9 mouse cellular contexts compared by ENCODE assay signal in the genomic region with DNA sequence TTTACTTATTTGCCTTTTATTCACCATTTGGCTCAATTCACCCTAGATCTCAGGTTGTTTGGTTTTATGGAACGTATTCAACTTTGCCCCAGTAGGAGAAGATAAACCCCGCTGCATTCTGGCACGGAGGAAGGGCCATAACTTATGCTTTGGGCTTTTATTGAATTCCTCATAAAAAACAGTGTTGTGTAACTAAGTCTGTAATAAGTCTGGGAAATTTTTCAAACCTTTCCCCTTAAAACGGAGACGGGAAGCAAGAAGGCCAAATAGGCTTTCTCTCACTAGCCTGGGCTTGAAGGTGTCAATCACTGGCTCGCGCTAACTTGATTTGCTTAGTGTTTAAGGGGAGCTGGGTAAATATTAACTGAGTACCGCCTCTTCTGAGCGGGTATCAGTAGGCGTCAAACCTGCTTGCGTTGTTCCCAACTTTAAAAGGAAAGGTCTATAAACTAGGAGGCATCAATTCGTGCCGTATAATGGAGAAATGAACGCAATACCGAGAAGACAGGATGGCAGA. TPM values are rescaled to one million over a fixed set of nuclear protein-coding genes. Genes with fewer than 3 reads are reported as not detected.
DNase-seq lines count a peak whose midpoint lies in the region; ATAC-seq and TF ChIP-seq lines count a peak whose summit lies in the region.
"Had no signal": no experiment of that assay in that cellular context is flagged by ENCODE, and none has a peak within 500 bp of the region (broad histone marks: within the 10 kb centered on the region; RNA-seq: fewer than 3 reads in every experiment).

No protein-coding gene starts in this region.

- DNase-seq in heart, adult 18-20 months: no peak
- no peak for DNase-seq in neural tube, embryonic 10.5 days (ENCODE audit: extremely low spot score, low spot score)
- DNase-seq in stomach, postnatal 0 days (ENCODE audit: low spot score): peak; percentile 46
- DNase-seq in ovary, postnatal 14 days (ENCODE audit: low spot score): no peak
- DNase-seq in cerebellum, adult 2 months: no peak

- WGBS in heart, embryonic 14.5 days: 47% methylated on average over 15 of the region's 15 CpGs
- WGBS in neural tube, embryonic 13.5 days: 43% methylated on average over 15 of the region's 15 CpGs
- WGBS in limb, embryonic 13.5 days: 30% methylated on average over 15 of the region's 15 CpGs
- 30% methylated on average over 15 of the region's 15 CpGs for WGBS in stomach, postnatal 0 days
- 50% methylated on average over 15 of the region's 15 CpGs for WGBS in cerebellum, adult 2 months

- no peak overlapping the region for H3K27ac ChIP-seq in heart, embryonic 14.5 days (replicated peaks in 1 of 2; ENCODE audit: control insufficient read depth in 1 of 2, insufficient read depth in 1 of 2, low read depth in 2 of 2, low read length in 2 of 2)
- H3K27ac ChIP-seq in neural tube, embryonic 13.5 days (replicated peaks): no peak overlapping the region
- H3K27ac ChIP-seq in limb, embryonic 13.5 days: peak overlapping the region; percentile 73; the same call in 1 of the 2 replicates
- H3K27ac ChIP-seq in stomach, postnatal 0 days (replicated peaks): peak overlapping the region; percentile 24; the same call in 1 of the 2 replicates
- no peak overlapping the region for H3K27ac ChIP-seq in cerebellum, adult 2 months (ENCODE audit: insufficient read depth, low read length)
- H3K27ac ChIP-seq: heart, adult 2 months had no signal

- no peak for TF ChIP-seq EP300 in stomach, postnatal 0 days (optimal IDR thresholded peaks at IDR 0.05)

- peak overlapping the region; percentile 49 for H3K4me2 ChIP-seq in heart, embryonic 14.5 days (ENCODE audit: low read length)
- H3K4me2 ChIP-seq in neural tube, embryonic 13.5 days: peak overlapping the region; percentile 35
- H3K4me2 ChIP-seq in limb, embryonic 13.5 days (replicated peaks): peak overlapping the region; percentile 52
- H3K4me2 ChIP-seq in stomach, postnatal 0 days (replicated peaks; ENCODE audit: low read depth): peak overlapping the region; percentile 55

- TF ChIP-seq CTCF in stomach, postnatal 0 days (IDR thresholded peaks at IDR 0.05; ENCODE audit: low read depth): no peak
- no peak for TF ChIP-seq CTCF in cerebellum, adult 2 months (IDR thresholded peaks at IDR 0.05; ENCODE audit: borderline replicate concordance, insufficient read depth, low read depth, low read length)

- H3K36me3 ChIP-seq in heart, embryonic 14.5 days (ENCODE audit: control insufficient read depth, insufficient read depth, low read length): no peaks in the 10 kb centered on the region
- H3K36me3 ChIP-seq in neural tube, embryonic 13.5 days: no peaks in the 10 kb centered on the region
- H3K36me3 ChIP-seq in limb, embryonic 13.5 days: no peaks in the 10 kb centered on the region
- H3K36me3 ChIP-seq in stomach, postnatal 0 days (ENCODE audit: control insufficient read depth, insufficient read depth, low read length): no peaks in the 10 kb centered on the region

- no peak for TF ChIP-seq POLR2A in cerebellum, adult 2 months (IDR thresholded peaks at IDR 0.05; ENCODE audit: borderline replicate concordance, insufficient read depth, low read length)

- H3K4me3 ChIP-seq in heart, embryonic 14.5 days (ENCODE audit: control insufficient read depth in 1 of 2, insufficient read depth in 1 of 2, low read depth in 1 of 2, low read length in 2 of 2): no peak overlapping the region
- H3K4me3 ChIP-seq in neural tube, embryonic 13.5 days: no peak overlapping the region
- peak overlapping the region; percentile 22 for H3K4me3 ChIP-seq in limb, embryonic 13.5 days
- H3K4me3 ChIP-seq in stomach, postnatal 0 days (ENCODE audit: low read depth, low read length): peak overlapping the region; percentile 26
- no peak overlapping the region for H3K4me3 ChIP-seq in cerebellum, adult 2 months (replicated peaks; ENCODE audit: insufficient read depth, low read depth, low read length)
- H3K4me3 ChIP-seq: heart, adult 2 months had no signal

- no peak for ATAC-seq in heart, embryonic 14.5 days (ENCODE audit: insufficient number of reproducible peaks, insufficient read depth, low FRiP score, low read depth)
- no peak for ATAC-seq in neural tube, embryonic 13.5 days (ENCODE audit: low read depth)
- no peak; the same call in 1 of the 2 replicates for ATAC-seq in limb, embryonic 13.5 days (ENCODE audit: low FRiP score, low read depth)
- ATAC-seq in stomach, postnatal 0 days (ENCODE audit: low FRiP score, low TSS enrichment): peak; percentile 75

- no peak overlapping the region for H3K9ac ChIP-seq in heart, embryonic 14.5 days (ENCODE audit: low read length)
- no peak overlapping the region for H3K9ac ChIP-seq in neural tube, embryonic 13.5 days
- H3K9ac ChIP-seq in limb, embryonic 13.5 days: no peak overlapping the region
- H3K9ac ChIP-seq in stomach, postnatal 0 days (ENCODE audit: low read length): peak overlapping the region; percentile 27; the same call in 1 of the 2 replicates

- H3K9me3 ChIP-seq in heart, embryonic 14.5 days (ENCODE audit: control insufficient read depth, low read length): 0 out of 2 replicates have a peak, but pooled peaks cover 6% of the 10 kb centered on the region
- no peaks in the 10 kb centered on the region for H3K9me3 ChIP-seq in neural tube, embryonic 13.5 days
- no peaks in the 10 kb centered on the region; the same call in 1 of the 2 replicates for H3K9me3 ChIP-seq in limb, embryonic 13.5 days
- no peaks in the 10 kb centered on the region for H3K9me3 ChIP-seq in stomach, postnatal 0 days (ENCODE audit: control insufficient read depth, low read length)

- peaks cover 0 to 3% of the 10 kb centered on the region in 2 experiments; a peak in 1 of 4 replicates for H3K4me1 ChIP-seq in heart, embryonic 14.5 days (ENCODE audit: control insufficient read depth in 2 of 2, insufficient read depth in 2 of 2, low read length in 2 of 2)
- peaks cover 4% of the 10 kb centered on the region; the same call in 1 of the 2 replicates for H3K4me1 ChIP-seq in neural tube, embryonic 13.5 days (replicated peaks)
- peaks cover 20% of the 10 kb centered on the region for H3K4me1 ChIP-seq in limb, embryonic 13.5 days
- no peaks in the 10 kb centered on the region for H3K4me1 ChIP-seq in stomach, postnatal 0 days (replicated peaks; ENCODE audit: control insufficient read depth, insufficient read depth)
- peaks cover 3% of the 10 kb centered on the region; the same call in 1 of the 2 replicates for H3K4me1 ChIP-seq in cerebellum, adult 2 months (ENCODE audit: control insufficient read depth, insufficient read depth, low read length)

- no peaks in the 10 kb centered on the region for H3K27me3 ChIP-seq in heart, embryonic 14.5 days (ENCODE audit: control insufficient read depth, insufficient read depth, low read length)
- no peaks in the 10 kb centered on the region for H3K27me3 ChIP-seq in neural tube, embryonic 13.5 days
- H3K27me3 ChIP-seq in limb, embryonic 13.5 days: no peaks in the 10 kb centered on the region
- H3K27me3 ChIP-seq in stomach, postnatal 0 days (ENCODE audit: control insufficient read depth, insufficient read depth, low read length): no peaks in the 10 kb centered on the region
- no peaks in the 10 kb centered on the region for H3K27me3 ChIP-seq in cerebellum, adult 2 months (ENCODE audit: control insufficient read depth, insufficient read depth, low read length)

RNA-seq across cellular contexts. Expression of gene Cdk1, which starts 31.2 kb away (rescaled TPM):
- 338 and 355 TPM in 2 replicates for polyA plus RNA-seq in heart, embryonic 14.5 days (2014; fragmentation: Nextera tagmentation; extraction: Ambion mirVana)
- total RNA-seq in heart, adult 18-20 months (2021): 1 to 10 TPM; 1.4 to 1.6 TPM
- polyA plus RNA-seq in neural tube, embryonic 13.5 days (2015; fragmentation: Nextera tagmentation; extraction: Ambion mirVana): 91.3 and 119 TPM in 2 replicates
- 396 and 444 TPM in 2 replicates for polyA plus RNA-seq in limb, embryonic 13.5 days (2015; fragmentation: Nextera tagmentation; extraction: Ambion mirVana)
- 104 and 147 TPM in 2 replicates for polyA plus RNA-seq in stomach, postnatal 0 days (2015; fragmentation: Nextera tagmentation; extraction: Ambion mirVana)
- polyA plus RNA-seq in cerebellum, adult 2 months (2012; rRNA removed): 1.6 and 1.9 TPM in 2 replicates

Comparison
In these comparisons a context has a peak if more than half of its experiments do, and no peak if none do; other contexts are left out.
1. H3K27ac ChIP-seq: peak in limb, embryonic 13.5 days (single experiment) and stomach, postnatal 0 days (single experiment); none in heart, embryonic 14.5 days (0 of 2), neural tube, embryonic 13.5 days (single experiment) and cerebellum, adult 2 months (single experiment).
2. H3K4me3 ChIP-seq: peak in limb, embryonic 13.5 days (single experiment) and stomach, postnatal 0 days (single experiment); none in heart, embryonic 14.5 days (0 of 2), neural tube, embryonic 13.5 days (single experiment) and cerebellum, adult 2 months (single experiment).
3. RNA of gene Cdk1, which starts 31.2 kb away (polyA plus RNA-seq): 396 to 444 TPM in limb, embryonic 13.5 days, 338 to 355 TPM in heart, embryonic 14.5 days, 104 to 147 TPM in stomach, postnatal 0 days and 91.3 to 119 TPM in neural tube, embryonic 13.5 days; 1.6 to 1.9 TPM in cerebellum, adult 2 months; every median in the first group is over 10 times any median in the second.
4. Peak in every context shown above with its lines, with median percentiles within 50 percentile points of each other: H3K4me2 ChIP-seq.